Comparison of ENCODE assay signal across 18 mouse cellular contexts in the genomic region with DNA sequence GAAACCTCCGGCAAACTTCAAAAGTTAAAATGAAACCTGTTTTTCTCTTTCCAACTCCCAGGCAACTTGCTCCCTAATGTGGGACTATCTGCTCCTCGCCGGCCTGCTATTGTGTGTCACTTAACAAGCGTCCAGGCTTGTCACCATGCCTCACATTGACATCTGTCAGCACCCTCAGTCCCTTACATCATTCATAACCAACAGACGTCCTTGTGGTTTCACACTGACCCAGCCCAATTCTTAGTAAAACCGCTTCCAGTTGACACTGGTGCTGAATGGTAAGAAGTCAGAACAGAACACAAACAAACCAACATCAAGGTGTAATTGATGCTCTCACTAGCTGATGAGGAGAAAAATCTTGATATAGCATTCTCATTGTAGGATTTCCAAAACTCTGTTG.
DNase-seq lines count a peak whose midpoint lies in the region; ATAC-seq and TF ChIP-seq lines count a peak whose summit lies in the region.
"Had no signal": no experiment of that assay in that cellular context is flagged by ENCODE, and none has a peak within 500 bp of the region (broad histone marks: within the 10 kb centered on the region; RNA-seq: fewer than 3 reads in every experiment).

No protein-coding gene starts in this region.

- H3K27ac ChIP-seq in lung, postnatal 0 days (ENCODE audit: low read length), result no peak overlapping the region
- H3K27ac ChIP-seq: kidney, embryonic 15.5 days; limb, embryonic 10.5 days; liver, embryonic 14.5 days; midbrain, embryonic 12.5 days; neural tube, embryonic 13.5 days had no signal

- no peaks in the 10 kb centered on the region for H3K9me3 ChIP-seq in lung, postnatal 0 days (ENCODE audit: low read length)
- H3K9me3 ChIP-seq: kidney, embryonic 15.5 days; limb, embryonic 10.5 days; midbrain, embryonic 12.5 days; neural tube, embryonic 13.5 days had no signal

- 68% methylated on average over 6 of the region's 6 CpGs for WGBS in lung, postnatal 0 days

- TF ChIP-seq EP300 in lung, postnatal 0 days (IDR thresholded peaks at IDR 0.05), result no peak

- TF ChIP-seq CTCF in lung, postnatal 0 days (IDR thresholded peaks at IDR 0.05), result no peak

- no peaks in the 10 kb centered on the region for H3K36me3 ChIP-seq in lung, postnatal 0 days (ENCODE audit: insufficient read depth, low read length)
- H3K36me3 ChIP-seq: kidney, embryonic 15.5 days; limb, embryonic 10.5 days; midbrain, embryonic 12.5 days; neural tube, embryonic 13.5 days had no signal

- no peaks in the 10 kb centered on the region for H3K27me3 ChIP-seq in lung, postnatal 0 days (replicated peaks; ENCODE audit: insufficient read depth, low read length)
- H3K27me3 ChIP-seq: kidney, embryonic 15.5 days; midbrain, embryonic 12.5 days had no signal

- H3K4me1 ChIP-seq in lung, postnatal 0 days (ENCODE audit: insufficient read depth, low read depth, low read length), result no peaks in the 10 kb centered on the region
- H3K4me1 ChIP-seq: kidney, embryonic 15.5 days; limb, embryonic 10.5 days; neural tube, embryonic 13.5 days had no signal

- no peak overlapping the region for H3K4me3 ChIP-seq in lung, postnatal 0 days (ENCODE audit: low read depth, low read length)
- H3K4me3 ChIP-seq: kidney, embryonic 15.5 days; limb, embryonic 10.5 days; midbrain, embryonic 12.5 days; neural tube, embryonic 13.5 days had no signal

- DNase-seq in lung, postnatal 0 days (ENCODE audit: low spot score), result peak; percentile 34
- DNase-seq in lung, postnatal 10 days, result no peak
- DNase-seq in CD8-positive naive resting alpha-beta T cell, adult 2 months (ENCODE audit: low read depth in 2 of 2, low spot score in 2 of 2), result peak; percentile 87 to 88
- peak; percentile 38 to 49 for DNase-seq in monocyte, adult 2 months (ENCODE audit: low read depth in 1 of 2, low spot score in 2 of 2)
- DNase-seq in left cerebral cortex, adult 18-20 months (ENCODE audit: low spot score in 2 of 2), result no peak
- DNase-seq in layer of hippocampus, adult 9-11 months, result no peak
- no peak for DNase-seq in right cerebral cortex, adult 18-20 months
- DNase-seq: adrenal gland, adult 8-10 months; cerebellum, postnatal 10 days; forebrain, postnatal 0 days; heart, postnatal 10 days; thymus, postnatal 25 days had no signal

- H3K9ac ChIP-seq in lung, postnatal 0 days (replicated peaks; ENCODE audit: low read depth), result no peak overlapping the region
- H3K9ac ChIP-seq: forebrain, postnatal 0 days; kidney, embryonic 15.5 days; liver, embryonic 14.5 days; midbrain, embryonic 12.5 days; neural tube, embryonic 13.5 days had no signal

- ATAC-seq in lung, postnatal 0 days, result peak; percentile 28; the same call in 1 of the 2 replicates
- ATAC-seq in granulocyte monocyte progenitor cell, adult 5-6 weeks (replicated peaks; ENCODE audit: poor library complexity, severe bottlenecking), result peak; percentile 85
- ATAC-seq: forebrain, postnatal 0 days had no signal

- no peak overlapping the region for H3K4me2 ChIP-seq in lung, postnatal 0 days (replicated peaks; ENCODE audit: low read depth, low read length)
- H3K4me2 ChIP-seq: kidney, embryonic 15.5 days; midbrain, embryonic 12.5 days; neural tube, embryonic 13.5 days had no signal

Comparison
In these comparisons a context has a peak if more than half of its experiments do, and no peak if none do; other contexts are left out.
1. DNase-seq: peak in lung, postnatal 0 days (single experiment), CD8-positive naive resting alpha-beta T cell, adult 2 months (2 of 2) and monocyte, adult 2 months (2 of 2); none in lung, postnatal 10 days (single experiment), left cerebral cortex, adult 18-20 months (0 of 2), layer of hippocampus, adult 9-11 months (single experiment) and right cerebral cortex, adult 18-20 months (single experiment).